Mouse (Mus musculus) intestine, embryonic 14.5 days (tissue): ENCODE data around the gene Foxe3. TPM values are rescaled to one million over a fixed set of nuclear protein-coding genes. Genes with fewer than 3 reads are reported as not detected.

Experiments
- ATAC-seq: fragments of 200-750 bp; cut with Nextera tagmentation; replicated peaks from 2 replicates; pipeline ENCODE4 v1.8.0; 2017; ENCODE audit warnings: low read depth, moderate number of reproducible peaks, moderate TSS enrichment, moderate library complexity; ENCODE audit not compliant: low FRiP score, low TSS enrichment
- DNase-seq: peaks from one replicate; pipeline ENCODE4 v3.0.0-alpha.2; 2018; ENCODE audit warnings: low spot score
- H3K27ac ChIP-seq: fragments of 300-500 bp; sonication (generic); 2 replicates; pipeline ENCODE4 v1.5.1; 2014; ENCODE audit warnings: low read depth, mild to moderate bottlenecking, control low read depth
- H3K27me3 ChIP-seq: fragments of 300-500 bp; sonication (generic); replicated peaks from 2 replicates; pipeline ENCODE4 v1.6.1; 2014; ENCODE audit warnings: low read length, control low read depth; ENCODE audit not compliant: control insufficient read depth, insufficient read depth
- H3K36me3 ChIP-seq: fragments of 300-500 bp; sonication (generic); 2 replicates; pipeline ENCODE4 v1.6.1; 2014; ENCODE audit warnings: low read length, control low read depth; ENCODE audit not compliant: control insufficient read depth, insufficient read depth
- H3K4me1 ChIP-seq: fragments of 300-500 bp; sonication (generic); replicated peaks from 2 replicates; pipeline ENCODE4 v1.6.1; 2014; ENCODE audit warnings: low read length, control low read depth, mixed read lengths; ENCODE audit not compliant: control insufficient read depth, insufficient read depth
- H3K4me2 ChIP-seq: fragments of 300-500 bp; sonication (generic); 2 replicates; pipeline ENCODE4 v1.6.1; 2014; ENCODE audit warnings: low read length
- H3K4me3 ChIP-seq: fragments of 300-500 bp; sonication (generic); 2 replicates; pipeline ENCODE4 v1.5.1; 2014; ENCODE audit warnings: low read depth, low read length, control low read depth, mixed read lengths
- H3K9ac ChIP-seq: fragments of 300-500 bp; sonication (generic); 2 replicates; pipeline ENCODE4 v1.6.1; 2014; ENCODE audit warnings: mild to moderate bottlenecking, low read length
- H3K9me3 ChIP-seq: fragments of 300-500 bp; sonication (generic); 2 replicates; pipeline ENCODE4 v1.6.1; 2016; ENCODE audit warnings: low read length, control low read depth; ENCODE audit not compliant: control insufficient read depth
- WGBS: fragments of 180-500 bp; shearing (Covaris S2); extraction: QIAGEN DNeasy Blood & Tissue Kit; methylation state at CpG from one replicate; pipeline ENCODE4 v1.1.7; 2014; 5-methylcytosine and 5-hydroxymethylcytosine counted together
- polyA plus RNA-seq: library from polyadenylated mRNA; unstranded; fragments of >200 nt; fragmentation: Nextera tagmentation; extraction: Ambion mirVana; gene quantifications from 2 replicates; pipeline ENCODE4 v1.2.1, GENCODE M21; 2014

Foxe3 gene
- polyA plus RNA-seq, 1 experiment from 2014 or later, result not detected

GRCm38 (mm10) chr4:114902641-114903421 is 23.0 kb downstream of the Foxe3 start:
- Histone ChIP-seq H3K36me3 (no peaks in the 10 kb centered on the region), H3K4me2 (no peak overlapping the region), H3K4me3 (peak overlapping the region; percentile 6; the same call in 1 of the 2 replicates), H3K27me3 (peaks cover 100% of the 10 kb centered on the region), H3K27ac (no peak overlapping the region), H3K4me1 (no peaks in the 10 kb centered on the region), H3K9ac (no peak overlapping the region), H3K9me3 (no peaks in the 10 kb centered on the region)
- no peak for ATAC-seq
- 1% methylated on average over 39 of the region's 39 CpGs for WGBS
- peak; percentile 74 for DNase-seq

- 0 out of 2 replicates have a peak, but pooled peaks have one; percentile 54 for ATAC-seq
- peak; percentile 80 for DNase-seq
Measured at GRCm38 (mm10) chr4:114901643-114902351, 24.0 kb downstream of the Foxe3 start.

GRCm38 (mm10) chr4:114900866-114901642 is 24.8 kb downstream of the Foxe3 start:
- H3K36me3 ChIP-seq, result no peaks in the 10 kb centered on the region
- WGBS, result 5% methylated on average over 33 of the region's 33 CpGs
- H3K9ac ChIP-seq, result no peak overlapping the region
- peaks cover 100% of the 10 kb centered on the region for H3K27me3 ChIP-seq
- no peaks in the 10 kb centered on the region for H3K4me1 ChIP-seq
- H3K4me2 ChIP-seq, result no peak overlapping the region
- no peak overlapping the region for H3K27ac ChIP-seq
- no peak overlapping the region for H3K4me3 ChIP-seq
- ATAC-seq, result no peak
- DNase-seq, result peak; percentile 71
- no peaks in the 10 kb centered on the region for H3K9me3 ChIP-seq

More at GRCm38 (mm10) chr4:114901643-114902351, 24.0 kb downstream of the Foxe3 start:
- under 1% methylated on average over 42 of the region's 42 CpGs for WGBS
- Histone ChIP-seq H3K9ac (no peak overlapping the region), H3K9me3 (no peaks in the 10 kb centered on the region), H3K27ac (no peak overlapping the region), H3K4me2 (peak overlapping the region; percentile 26; the same call in 1 of the 2 replicates), H3K27me3 (peaks cover 100% of the 10 kb centered on the region), H3K4me1 (no peaks in the 10 kb centered on the region), H3K4me3 (peak overlapping the region; percentile 10; the same call in 1 of the 2 replicates), H3K36me3 (no peaks in the 10 kb centered on the region)

- Histone ChIP-seq H3K36me3 (no peaks in the 10 kb centered on the region), H3K4me1 (no peaks in the 10 kb centered on the region), H3K9ac (no peak overlapping the region), H3K9me3 (no peaks in the 10 kb centered on the region), H3K4me2 (no peak overlapping the region), H3K27ac (no peak overlapping the region), H3K4me3 (no peak overlapping the region), H3K27me3 (peaks cover 96% of the 10 kb centered on the region)
- DNase-seq (peak; percentile 55), ATAC-seq (no peak)
- WGBS, result 12% methylated on average over 3 of the region's 3 CpGs
Measured at GRCm38 (mm10) chr4:114899885-114900284, 25.9 kb downstream of the Foxe3 start.

- no peak overlapping the region for H3K4me3 ChIP-seq
- no peaks in the 10 kb centered on the region for H3K36me3 ChIP-seq
- no peaks in the 10 kb centered on the region for H3K9me3 ChIP-seq
- H3K9ac ChIP-seq, result no peak overlapping the region
- H3K27me3 ChIP-seq, result peaks cover 83% of the 10 kb centered on the region
- 6% methylated on average over 4 of the region's 4 CpGs for WGBS
- H3K4me2 ChIP-seq, result no peak overlapping the region
- no peak overlapping the region for H3K27ac ChIP-seq
- H3K4me1 ChIP-seq, result no peaks in the 10 kb centered on the region
- ATAC-seq (no peak; the same call in 1 of the 2 replicates), DNase-seq (peak; percentile 61)
Measured at GRCm38 (mm10) chr4:114897853-114898252, 28.0 kb downstream of the Foxe3 start.

- Histone ChIP-seq H3K4me3 (no peak overlapping the region), H3K4me2 (no peak overlapping the region), H3K27me3 (no peaks in the 10 kb centered on the region; the same call in 1 of the 2 replicates), H3K4me1 (no peaks in the 10 kb centered on the region), H3K36me3 (no peaks in the 10 kb centered on the region), H3K27ac (no peak overlapping the region), H3K9me3 (no peaks in the 10 kb centered on the region), H3K9ac (no peak overlapping the region)
- DNase-seq, result no peak
- WGBS, result 100% methylated on average over 1 of the region's 1 CpGs
- no peak for ATAC-seq
Measured at GRCm38 (mm10) chr4:114882232-114882631, 43.6 kb downstream of the Foxe3 start.

GRCm38 (mm10) chr4:114876441-114876972 is 49.3 kb downstream of the Foxe3 start:
- DNase-seq (no peak), ATAC-seq (no peak)
- Histone ChIP-seq H3K4me3 (no peak overlapping the region), H3K4me2 (no peak overlapping the region), H3K27ac (no peak overlapping the region), H3K36me3 (no peaks in the 10 kb centered on the region), H3K27me3 (no peaks in the 10 kb centered on the region), H3K9me3 (no peaks in the 10 kb centered on the region), H3K4me1 (no peaks in the 10 kb centered on the region), H3K9ac (no peak overlapping the region)
- WGBS, result 49% methylated on average over 8 of the region's 8 CpGs
